Mouse (Mus musculus): ENCODE results near the gene Lpar2. TPM values are rescaled to one million over a fixed set of nuclear protein-coding genes. Genes with fewer than 3 reads are reported as not detected.

The Lpar2 gene
- total RNA-seq, 1 experiment from 2014 or later, result 2.1 TPM

- no peak for DNase-seq
Observed at GRCm38 (mm10) chr8:69807236-69807635, 15.0 kb upstream of the Lpar2 start.

- DNase-seq, result peak; percentile 85
Observed at GRCm38 (mm10) chr8:69808094-69808863, 13.9 kb upstream of the Lpar2 start, which contains the start of gene Gmip. Gene Gmip, plus strand, starts transcription at chr8:69808679.

GRCm38 (mm10) chr8:69808864-69809403 is 13.3 kb upstream of the Lpar2 start:
- DNase-seq, result no peak

- DNase-seq, result no peak
Observed at GRCm38 (mm10) chr8:69809820-69810219, 12.4 kb upstream of the Lpar2 start.

- no peak for DNase-seq
Observed at GRCm38 (mm10) chr8:69814881-69815280, 7.3 kb upstream of the Lpar2 start.

- peak; percentile 40 for DNase-seq
Observed at GRCm38 (mm10) chr8:69815396-69815795, 6.8 kb upstream of the Lpar2 start.

- DNase-seq, result no peak
Observed at GRCm38 (mm10) chr8:69820466-69820865, 1.8 kb upstream of the Lpar2 start.

GRCm38 (mm10) chr8:69821971-69822385 is 251 bp upstream of the Lpar2 start:
- peak; percentile 47 for DNase-seq

- DNase-seq, result no peak
Observed at GRCm38 (mm10) chr8:69826371-69826770, 4.1 kb downstream of the Lpar2 start.

GRCm38 (mm10) chr8:69832298-69832853 is 10.1 kb downstream of the Lpar2 start, which contains the start of gene Pbx4:
Gene Pbx4, plus strand, starts transcription at chr8:69832491.
- peak; percentile 77 for DNase-seq

GRCm38 (mm10) chr8:69837057-69837682 is 14.9 kb downstream of the Lpar2 start:
- no peak for DNase-seq

- no peak for DNase-seq
Observed at GRCm38 (mm10) chr8:69847167-69848065, 25.2 kb downstream of the Lpar2 start.

GRCm38 (mm10) chr8:69848951-69849350 is 26.7 kb downstream of the Lpar2 start:
- DNase-seq, result peak; percentile 32

GRCm38 (mm10) chr8:69849899-69850298 is 27.7 kb downstream of the Lpar2 start:
- DNase-seq, result no peak

GRCm38 (mm10) chr8:69850926-69851506 is 28.8 kb downstream of the Lpar2 start:
- DNase-seq, result no peak

GRCm38 (mm10) chr8:69853869-69854268 is 31.6 kb downstream of the Lpar2 start:
- DNase-seq, result no peak

GRCm38 (mm10) chr8:69860807-69861206 is 38.6 kb downstream of the Lpar2 start:
- DNase-seq, result no peak

- DNase-seq, result no peak
Observed at GRCm38 (mm10) chr8:69861251-69861650, 39.0 kb downstream of the Lpar2 start.

- DNase-seq, result no peak
Observed at GRCm38 (mm10) chr8:69863387-69864020, 41.3 kb downstream of the Lpar2 start.

GRCm38 (mm10) chr8:69864180-69864579 is 42.0 kb downstream of the Lpar2 start:
- DNase-seq, result no peak
